Mouse (Mus musculus) cerebellum, postnatal 10 days (tissue): Measurements from ENCODE around the gene Gm10999.
"Not testable (repeated sequence)": the region's sequence is repeated elsewhere in the genome, so short reads cannot be mapped to it uniquely, and the experiment has no call there.

ENCODE experiments used
- DNase-seq, 2 experiments: peaks; one replicate each; pipeline ENCODE4 v3.0.0; 2021; ENCODE audit warnings: mixed read lengths in 2 of 2

Gene Gm10999

DNA sequence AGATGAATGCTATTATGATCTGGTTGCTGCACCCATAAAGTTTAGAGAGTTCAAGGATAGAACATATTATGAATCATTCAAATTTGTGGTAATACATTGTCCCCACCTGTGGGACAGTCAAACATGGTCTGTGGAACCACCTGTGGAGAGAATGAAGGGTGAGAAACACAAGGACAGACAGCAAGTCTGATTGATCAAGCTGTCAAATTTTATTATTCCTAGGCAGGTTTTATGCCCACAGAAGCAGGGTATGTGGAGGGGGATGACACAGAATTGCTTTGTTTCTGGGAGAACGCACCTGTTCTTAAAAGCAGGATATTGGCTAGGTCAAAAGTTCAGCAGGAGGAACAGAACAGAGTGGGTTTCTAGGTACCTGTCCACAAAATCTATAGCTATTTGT, at the start of gene Gm10999:
Gene Gm10999 (minus strand): TSS at position 101 of the 400 bp plus-strand sequence.
- no peak for DNase-seq

DNA sequence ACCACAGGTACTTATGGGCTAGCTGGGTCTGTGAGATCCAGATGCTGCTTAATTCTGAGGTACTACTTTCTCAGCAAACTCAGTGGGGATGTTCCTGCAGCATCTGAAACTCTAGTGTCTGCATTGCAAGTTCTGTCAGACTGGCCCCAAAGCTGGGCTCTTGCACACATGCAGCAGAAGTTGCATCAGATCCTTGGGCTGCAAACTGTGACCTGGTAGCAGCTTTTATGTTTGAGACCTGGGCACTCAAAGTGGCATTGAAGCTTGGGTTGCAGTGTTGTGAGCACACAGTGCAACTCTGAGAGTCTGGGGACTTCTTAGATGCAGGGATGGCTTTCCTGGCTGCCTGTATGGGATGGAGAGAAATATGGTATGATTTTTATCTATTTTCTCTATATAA, 2.0 kb upstream of the Gm10999 start:
- no peak for DNase-seq

GRCm38 (mm10) chr8:129115761-129116160, 15.7 kb downstream of the Gm10999 start:
- DNase-seq: not testable (repeated sequence)
